ENCODE assay signal across 9 mouse cellular contexts in genomic region chr8:3353189-3353810, GRCm38 (mm10). TPM values are rescaled to one million over a fixed set of nuclear protein-coding genes. Genes with fewer than 3 reads are reported as not detected.
DNase-seq lines count a peak whose midpoint lies in the region; ATAC-seq lines count a peak whose summit lies in the region.
"Had no signal": no experiment of that assay in that cellular context is flagged by ENCODE, and none has a peak within 500 bp of the region (broad histone marks: within the 10 kb centered on the region; RNA-seq: fewer than 3 reads in every experiment).

TSS of gene A430078G23Rik (plus strand) at chr8:3353415.

- H3K4me3 ChIP-seq in liver, embryonic 15.5 days (replicated peaks), result peak within 1 kb of the TSS; percentile 30

- peak within 1 kb of the TSS; percentile 58 for H3K27ac ChIP-seq in liver, embryonic 15.5 days (replicated peaks)

- no peaks in the 10 kb centered on the region for H3K27me3 ChIP-seq in liver, embryonic 15.5 days

- no peaks in the 10 kb centered on the region for H3K9me3 ChIP-seq in liver, embryonic 15.5 days (replicated peaks)

- 7% methylated on average over 13 of the region's 13 CpGs for WGBS in liver, embryonic 15.5 days (ENCODE audit: insufficient replicate concordance)

- peaks cover 26% of the 10 kb centered on the region for H3K4me1 ChIP-seq in liver, embryonic 15.5 days (replicated peaks)

- no peak within 1 kb of the TSS for H3K9ac ChIP-seq in liver, embryonic 15.5 days

- DNase-seq in heart, adult 9 months (ENCODE audit: low spot score in 2 of 2), result peak; percentile 6 to 32
- no peak for DNase-seq in heart, postnatal 14 days
- peak; percentile 86 to 87 for DNase-seq in natural killer cell, adult 2 months (ENCODE audit: low spot score in 2 of 2)
- peak; percentile 83 for DNase-seq in thymus, postnatal 25 days
- DNase-seq in adrenal gland, postnatal 36 days, result no peak
- no peak for DNase-seq in cerebellum, postnatal 25 days
- no peak for DNase-seq in cerebellum, adult 8-10 months

- H3K36me3 ChIP-seq in liver, embryonic 15.5 days (replicated peaks), result no peaks in the 10 kb centered on the region

- ATAC-seq in liver, embryonic 15.5 days (ENCODE audit: insufficient read depth), result 0 out of 2 replicates have a peak, but pooled peaks have one; percentile 37

- intact Hi-C loops in heart, postnatal 14 days (cut with DNase I), result loop anchor here (10.0 kb wide), 1 partner anchor 322 kb away; the partner anchor contains the start of genes Fcor and Trappc5

- H3K4me2 ChIP-seq in liver, embryonic 15.5 days, result peak within 1 kb of the TSS; percentile 35

RNA-seq across cellular contexts. Expression of gene A430078G23Rik, which starts in this region (rescaled TPM):
- 1 to 10 TPM in 1 of 2 experiments, under 1 TPM in 1; 0.79 to 1.7 TPM for total RNA-seq in heart, postnatal 14 days (2021)
- 1.2 TPM in 2 replicates for polyA plus RNA-seq in liver, embryonic 15.5 days (2015; fragmentation: Nextera tagmentation; extraction: Ambion mirVana)
- under 1 TPM; 0.40 to 0.79 TPM for total RNA-seq in adrenal gland, postnatal 36 days (2021)
- polyA plus RNA-seq: neural tube, embryonic 11.5 days had no signal

Comparison
In these comparisons a context has a peak if more than half of its experiments do, and no peak if none do; other contexts are left out.
1. DNase-seq: peak in heart, adult 9 months (2 of 2), natural killer cell, adult 2 months (2 of 2) and thymus, postnatal 25 days (single experiment); none in heart, postnatal 14 days (0 of 2), adrenal gland, postnatal 36 days (0 of 2), cerebellum, postnatal 25 days (0 of 2) and cerebellum, adult 8-10 months (single experiment).